Mouse (Mus musculus) kidney, embryonic 14.5 days (tissue): Measurements from ENCODE around the gene Heatr9. TPM values are rescaled to one million over a fixed set of nuclear protein-coding genes. Genes with fewer than 3 reads are reported as not detected.
A peak's percentile ranks its signal among the peaks of the same experiment; 100 is the strongest.

Source experiments
- ATAC-seq: fragments of 200-750 bp; cut with Nextera tagmentation; 2 replicates; pipeline ENCODE4 v1.8.0; 2017; ENCODE audit warnings: moderate number of reproducible peaks, mild to moderate bottlenecking, moderate TSS enrichment, moderate library complexity; ENCODE audit not compliant: low FRiP score, low TSS enrichment
- H3K27ac ChIP-seq: fragments of 300-500 bp; sonication (generic); 2 replicates; pipeline ENCODE4 v1.5.1; 2014; ENCODE audit warnings: low read depth, mild to moderate bottlenecking, low read length, moderate library complexity, mixed read lengths
- H3K27me3 ChIP-seq: fragments of 300-500 bp; sonication (generic); 2 replicates; pipeline ENCODE4 v1.6.1; 2014; ENCODE audit warnings: mild to moderate bottlenecking, low read length; ENCODE audit not compliant: control insufficient read depth, insufficient read depth
- H3K36me3 ChIP-seq: fragments of 300-500 bp; sonication (generic); 2 replicates; pipeline ENCODE4 v1.6.1; 2014; ENCODE audit warnings: low read length, mixed read lengths; ENCODE audit not compliant: control insufficient read depth, insufficient read depth
- H3K4me1 ChIP-seq: fragments of 300-500 bp; sonication (generic); 2 replicates; pipeline ENCODE4 v1.6.1; 2014; ENCODE audit warnings: low read length, mixed read lengths; ENCODE audit not compliant: control insufficient read depth, insufficient read depth
- H3K4me2 ChIP-seq: fragments of 300-500 bp; sonication (generic); replicated peaks from 2 replicates; pipeline ENCODE4 v1.6.1; 2014; ENCODE audit warnings: low read depth, mild to moderate bottlenecking, low read length
- H3K4me3 ChIP-seq: fragments of 300-500 bp; sonication (generic); 2 replicates; pipeline ENCODE4 v1.5.1; 2014; ENCODE audit warnings: mild to moderate bottlenecking, low read length
- H3K9ac ChIP-seq: fragments of 300-500 bp; sonication (generic); 2 replicates; pipeline ENCODE4 v1.6.1; 2014; ENCODE audit warnings: low read depth, mild to moderate bottlenecking, low read length, moderate library complexity
- H3K9me3 ChIP-seq: fragments of 300-500 bp; sonication (generic); 2 replicates; pipeline ENCODE4 v1.6.1; 2016; ENCODE audit warnings: low read length; ENCODE audit not compliant: control insufficient read depth
- WGBS: fragments of 180-500 bp; shearing (Covaris S2); extraction: QIAGEN DNeasy Blood & Tissue Kit; methylation state at CpG from one replicate; pipeline ENCODE4 v1.1.7; 2014; 5-methylcytosine and 5-hydroxymethylcytosine counted together
- polyA plus RNA-seq: library from polyadenylated mRNA; unstranded; fragments of >200 nt; fragmentation: Nextera tagmentation; extraction: Ambion mirVana; gene quantifications from 2 replicates; pipeline ENCODE4 v1.2.1, GENCODE M21; 2014

Heatr9 gene
- polyA plus RNA-seq, 1 experiment from 2014 or later: not detected

DNA sequence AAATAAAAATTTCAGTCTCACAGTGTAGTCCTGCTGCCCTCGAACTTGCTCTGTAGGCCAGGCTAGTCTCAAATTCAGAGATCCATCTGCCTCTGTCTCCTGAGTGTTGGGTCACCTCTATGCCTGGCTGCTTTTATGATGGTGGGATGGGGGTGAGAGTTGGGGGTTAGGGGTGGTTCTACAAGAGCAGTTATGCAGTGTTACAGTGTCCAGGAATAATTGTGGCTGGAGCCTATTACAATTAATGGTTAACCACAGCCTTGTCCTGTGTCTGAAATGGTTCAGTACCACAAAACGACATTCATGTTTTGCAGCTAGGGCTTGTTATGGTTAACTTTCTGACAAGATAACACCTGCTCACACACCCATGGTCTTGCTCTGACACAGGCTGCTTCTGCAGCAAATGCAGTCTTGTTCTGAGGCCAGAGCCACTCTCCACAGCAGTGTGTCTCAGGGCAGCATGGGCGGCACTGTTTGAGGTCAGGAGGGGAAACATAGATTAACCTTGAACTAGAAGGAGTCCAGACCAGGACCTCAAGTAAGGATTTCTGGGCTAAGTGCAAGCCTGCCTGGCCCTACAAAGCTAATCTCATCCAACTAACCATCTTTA, 16.8 kb upstream of the Heatr9 start:
- Histone ChIP-seq H3K4me2 (no peak overlapping the region), H3K4me3 (no peak overlapping the region), H3K9me3 (no peaks in the 10 kb centered on the region), H3K4me1 (no peaks in the 10 kb centered on the region), H3K27me3 (no peaks in the 10 kb centered on the region), H3K9ac (no peak overlapping the region), H3K27ac (no peak overlapping the region; the same call in 1 of the 2 replicates), H3K36me3 (no peaks in the 10 kb centered on the region)
- 55% methylated on average over 3 of the region's 3 CpGs for WGBS
- ATAC-seq: peak; percentile 51; the same call in 1 of the 2 replicates

DNA sequence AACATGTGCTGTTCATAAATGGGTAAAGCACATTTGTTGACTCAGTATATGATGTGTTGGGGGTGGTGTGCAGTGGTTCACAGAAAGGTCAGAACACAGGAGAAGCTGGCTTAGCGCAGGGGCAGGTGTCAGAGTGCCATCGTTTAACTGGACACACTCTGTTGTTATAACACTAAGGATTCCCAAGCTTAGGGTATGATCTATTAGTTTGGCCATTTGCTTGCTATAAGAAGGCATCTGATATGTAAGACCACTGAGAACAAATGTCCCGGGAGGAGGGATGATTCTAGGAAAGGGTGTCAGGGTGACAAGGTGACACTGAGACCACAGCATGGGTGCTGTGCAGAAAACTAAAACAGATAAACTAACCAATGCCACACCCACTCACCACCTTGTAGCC, 14.9 kb upstream of the Heatr9 start:
- no peaks in the 10 kb centered on the region for H3K36me3 ChIP-seq
- no peak overlapping the region for H3K9ac ChIP-seq
- no peaks in the 10 kb centered on the region for H3K4me1 ChIP-seq
- H3K27me3 ChIP-seq: no peaks in the 10 kb centered on the region
- H3K27ac ChIP-seq: no peak overlapping the region
- ATAC-seq: no peak
- no peaks in the 10 kb centered on the region for H3K9me3 ChIP-seq
- no peak overlapping the region for H3K4me3 ChIP-seq
- WGBS: 59% methylated on average over 3 of the region's 3 CpGs
- no peak overlapping the region for H3K4me2 ChIP-seq

DNA sequence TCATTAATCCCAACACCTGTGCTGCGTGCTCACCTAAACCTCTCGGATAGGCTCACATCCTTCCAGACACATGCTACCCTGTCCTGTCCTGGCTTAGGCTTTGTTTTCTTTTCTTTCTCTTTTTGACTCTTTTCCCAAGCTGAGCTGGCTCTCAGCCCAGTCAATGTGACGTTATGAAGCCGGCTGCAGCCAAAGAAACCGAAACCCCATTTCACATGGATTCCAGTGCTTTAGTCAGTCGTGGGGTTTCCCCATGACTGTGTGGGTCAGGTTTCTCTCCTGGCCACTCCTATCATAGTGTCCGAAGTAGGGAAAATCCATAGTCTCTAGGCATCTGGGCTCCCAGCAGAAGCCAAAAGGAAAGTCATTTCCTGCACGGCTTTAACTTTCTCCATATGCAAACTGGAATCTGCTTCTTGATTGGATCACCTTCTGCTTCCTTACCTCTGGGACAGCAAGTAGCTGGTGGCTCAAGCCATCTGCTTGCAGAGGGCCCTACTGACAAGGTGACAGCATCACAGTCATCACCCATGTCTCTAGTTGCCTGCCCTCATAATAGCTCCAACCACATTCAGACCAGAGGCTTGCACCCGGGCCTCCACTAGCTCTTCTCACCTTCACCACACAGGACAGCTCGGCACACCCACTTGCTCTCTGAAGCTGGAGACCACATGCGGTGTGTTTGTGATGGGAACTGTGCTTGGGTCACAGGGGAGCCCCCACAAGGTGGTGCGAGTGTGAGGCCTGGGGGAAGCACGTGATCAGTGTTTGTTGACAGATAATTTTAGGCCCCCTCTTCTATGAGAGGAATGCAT, 12.8 kb upstream of the Heatr9 start:
- H3K9me3 ChIP-seq: no peaks in the 10 kb centered on the region
- no peaks in the 10 kb centered on the region for H3K36me3 ChIP-seq
- H3K27ac ChIP-seq: 0 out of 2 replicates have a peak overlapping the region, but pooled peaks have one; percentile 13
- H3K4me2 ChIP-seq: no peak overlapping the region
- 34% methylated on average over 13 of the region's 13 CpGs for WGBS
- peak; percentile 74 for ATAC-seq
- H3K4me3 ChIP-seq: no peak overlapping the region
- no peaks in the 10 kb centered on the region for H3K27me3 ChIP-seq
- no peaks in the 10 kb centered on the region for H3K4me1 ChIP-seq
- no peak overlapping the region for H3K9ac ChIP-seq

DNA sequence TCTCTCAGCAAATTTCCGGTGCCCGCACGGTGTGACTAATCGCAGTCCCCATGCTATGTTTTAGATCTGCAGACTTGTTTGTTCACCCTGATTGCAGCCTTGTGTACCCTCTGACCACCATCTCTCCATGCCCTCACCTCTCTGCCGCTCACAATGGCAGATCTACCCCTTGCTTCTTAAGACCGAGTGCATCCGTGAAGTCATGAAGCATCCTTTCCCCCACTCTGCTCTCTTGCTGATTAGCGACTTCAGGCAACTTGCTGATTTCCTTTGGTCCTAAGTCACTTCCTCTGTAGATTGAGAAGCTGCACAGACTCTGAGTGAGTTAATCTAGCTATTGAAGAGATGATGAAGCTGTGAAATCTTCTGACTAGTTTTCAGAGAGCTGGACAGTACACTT, 12.2 kb upstream of the Heatr9 start:
- 84% methylated on average over 8 of the region's 8 CpGs for whole genome bisulfite sequencing
- no peak overlapping the region for H3K4me3 ChIP-seq
- H3K27me3 ChIP-seq: no peaks in the 10 kb centered on the region
- no peak overlapping the region for H3K4me2 ChIP-seq
- no peak for ATAC-seq
- no peak overlapping the region for H3K9ac ChIP-seq
- no peak overlapping the region for H3K27ac ChIP-seq
- H3K36me3 ChIP-seq: no peaks in the 10 kb centered on the region
- H3K9me3 ChIP-seq: no peaks in the 10 kb centered on the region
- H3K4me1 ChIP-seq: no peaks in the 10 kb centered on the region

DNA sequence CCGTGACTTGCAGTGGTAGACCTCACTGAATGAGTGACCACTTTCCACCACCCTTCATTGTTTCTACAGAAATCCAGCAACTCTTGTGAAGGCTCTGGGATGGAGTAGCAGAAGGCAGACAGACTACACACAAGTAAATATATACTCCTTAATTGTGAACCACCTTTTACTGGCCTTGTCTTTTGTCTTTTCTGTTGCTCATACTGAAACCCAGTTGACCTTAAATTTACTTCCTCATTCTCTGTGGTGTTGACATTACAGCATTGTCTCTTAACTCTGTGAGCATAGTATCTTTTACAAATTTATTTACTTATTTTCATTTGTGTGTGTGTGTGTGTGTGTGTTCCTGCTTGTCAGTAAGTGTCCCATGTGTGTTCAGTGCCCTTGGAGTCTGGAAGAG, 11.2 kb upstream of the Heatr9 start:
- H3K4me1 ChIP-seq: no peaks in the 10 kb centered on the region
- no peaks in the 10 kb centered on the region for H3K9me3 ChIP-seq
- no peak for ATAC-seq
- no peak overlapping the region for H3K4me3 ChIP-seq
- H3K4me2 ChIP-seq: no peak overlapping the region
- no peak overlapping the region for H3K9ac ChIP-seq
- 94% methylated on average over 1 of the region's 1 CpGs for WGBS
- no peaks in the 10 kb centered on the region for H3K36me3 ChIP-seq
- no peak overlapping the region for H3K27ac ChIP-seq
- H3K27me3 ChIP-seq: no peaks in the 10 kb centered on the region

DNA sequence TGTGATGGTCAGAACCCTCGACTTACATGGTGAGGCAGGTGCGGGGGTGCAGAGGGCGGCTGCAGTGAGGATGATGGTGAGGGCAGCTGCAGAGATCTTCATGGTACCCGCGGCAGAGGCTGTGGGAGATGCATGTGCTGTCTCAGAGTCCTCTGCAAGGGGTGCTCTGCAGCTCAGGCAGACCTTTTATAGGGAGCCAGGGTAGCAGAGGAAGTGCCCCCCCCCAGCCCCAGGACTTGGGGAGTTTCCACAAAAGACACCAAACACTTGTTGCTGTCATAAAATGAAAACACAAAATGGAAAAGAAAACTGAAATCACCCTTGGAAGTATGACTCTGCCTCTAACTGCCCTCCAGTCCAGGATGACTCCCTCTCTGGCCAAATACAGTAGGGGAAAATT, 8.4 kb upstream of the Heatr9 start, which contains the start of gene Ccl5:
TSS of gene Ccl5 (minus strand) at position 159 of the 400 bp plus-strand sequence.
- H3K9me3 ChIP-seq: no peaks in the 10 kb centered on the region
- H3K9ac ChIP-seq: no peak within 1 kb of the TSS
- H3K36me3 ChIP-seq: no peaks in the 10 kb centered on the region
- 82% methylated on average over 5 of the region's 5 CpGs for WGBS
- H3K27me3 ChIP-seq: no peaks in the 10 kb centered on the region
- no peak for ATAC-seq
- H3K4me2 ChIP-seq: no peak within 1 kb of the TSS
- no peak within 1 kb of the TSS for H3K4me3 ChIP-seq
- H3K4me1 ChIP-seq: no peaks in the 10 kb centered on the region
- H3K27ac ChIP-seq: no peak within 1 kb of the TSS

DNA sequence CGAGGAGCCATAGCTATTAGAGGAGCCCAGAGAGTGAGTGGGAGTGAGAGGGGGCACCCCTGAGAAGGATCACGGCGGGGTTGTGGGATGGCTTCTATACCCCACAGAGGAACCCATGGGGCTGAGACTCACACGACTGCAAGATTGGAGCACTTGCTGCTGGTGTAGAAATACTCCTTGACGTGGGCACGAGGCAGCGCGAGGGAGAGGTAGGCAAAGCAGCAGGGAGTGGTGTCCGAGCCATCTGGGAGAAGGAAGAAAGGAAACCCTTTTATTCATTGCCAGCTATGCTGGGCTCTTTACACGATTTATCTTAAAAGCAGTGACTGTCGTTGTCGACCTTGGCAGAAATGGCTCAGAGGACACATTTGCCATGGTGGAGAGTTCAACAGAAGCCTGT, 7.0 kb upstream of the Heatr9 start:
- no peaks in the 10 kb centered on the region for H3K9me3 ChIP-seq
- no peaks in the 10 kb centered on the region for H3K36me3 ChIP-seq
- no peak overlapping the region for H3K9ac ChIP-seq
- no peak overlapping the region for H3K4me2 ChIP-seq
- no peaks in the 10 kb centered on the region for H3K4me1 ChIP-seq
- 80% methylated on average over 12 of the region's 12 CpGs for WGBS
- no peak overlapping the region for H3K27ac ChIP-seq
- H3K27me3 ChIP-seq: no peaks in the 10 kb centered on the region
- ATAC-seq: no peak
- no peak overlapping the region for H3K4me3 ChIP-seq

DNA sequence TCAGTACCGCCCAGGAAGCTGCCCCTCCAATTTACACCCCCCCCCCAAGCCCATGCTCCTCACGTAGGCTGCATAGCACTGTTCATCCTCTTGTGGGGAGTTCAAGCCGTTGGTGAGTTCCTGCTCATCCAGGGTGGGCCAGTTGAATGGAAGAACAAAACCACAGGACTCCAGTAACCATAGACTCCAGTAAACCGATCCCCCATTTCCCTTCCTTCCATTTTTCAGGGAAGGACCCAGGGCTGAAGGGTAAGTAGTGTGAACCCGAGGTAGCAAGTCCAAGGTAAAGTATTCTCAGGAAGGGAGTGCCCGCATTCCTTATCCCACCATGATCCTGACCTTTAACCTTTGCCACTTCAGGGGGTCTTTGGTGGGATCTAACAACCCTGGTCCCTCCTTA, 3.6 kb downstream of the Heatr9 start:
- Histone ChIP-seq H3K27ac (no peak overlapping the region), H3K36me3 (0 out of 2 replicates have a peak, but pooled peaks cover under 1% of the 10 kb centered on the region), H3K9me3 (no peaks in the 10 kb centered on the region), H3K27me3 (no peaks in the 10 kb centered on the region), H3K4me3 (no peak overlapping the region), H3K4me2 (no peak overlapping the region), H3K4me1 (no peaks in the 10 kb centered on the region), H3K9ac (no peak overlapping the region)
- no peak for ATAC-seq
- 72% methylated on average over 6 of the region's 6 CpGs for WGBS

DNA sequence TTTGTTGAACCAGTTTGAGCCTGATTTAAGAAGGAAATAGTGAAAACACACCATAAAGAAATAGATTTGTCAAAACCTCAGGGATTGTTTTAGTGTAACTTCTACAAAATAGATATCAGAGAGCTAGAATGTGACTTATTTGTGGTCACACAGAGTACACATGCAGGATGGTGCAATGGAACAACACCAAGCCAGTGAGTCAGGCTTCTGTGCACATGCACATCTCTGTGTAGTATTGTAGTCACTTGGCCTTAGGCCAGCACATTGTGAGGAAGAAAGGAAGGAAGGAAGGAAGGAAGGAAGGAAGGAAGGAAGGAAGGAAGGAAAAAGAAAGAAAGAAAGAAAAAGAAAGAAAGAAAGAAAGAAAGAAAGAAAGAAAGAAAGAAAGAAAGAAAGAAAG, 4.8 kb downstream of the Heatr9 start:
- H3K4me3 ChIP-seq: no peak overlapping the region
- H3K4me2 ChIP-seq: no peak overlapping the region
- H3K27ac ChIP-seq: no peak overlapping the region
- ATAC-seq: no peak
- 0 out of 2 replicates have a peak, but pooled peaks cover 2% of the 10 kb centered on the region for H3K36me3 ChIP-seq
- no peak overlapping the region for H3K9ac ChIP-seq
- no peaks in the 10 kb centered on the region for H3K27me3 ChIP-seq
- H3K9me3 ChIP-seq: no peaks in the 10 kb centered on the region
- H3K4me1 ChIP-seq: no peaks in the 10 kb centered on the region
